Mouse (Mus musculus): ENCODE measurements at regions not wholly inside any gene's neighbourhood (a gene's known extent, or its start where the extent isn't known, plus 50 kb on each side); places are given as distances from the start of the nearest gene placed in this dataset.

DNA sequence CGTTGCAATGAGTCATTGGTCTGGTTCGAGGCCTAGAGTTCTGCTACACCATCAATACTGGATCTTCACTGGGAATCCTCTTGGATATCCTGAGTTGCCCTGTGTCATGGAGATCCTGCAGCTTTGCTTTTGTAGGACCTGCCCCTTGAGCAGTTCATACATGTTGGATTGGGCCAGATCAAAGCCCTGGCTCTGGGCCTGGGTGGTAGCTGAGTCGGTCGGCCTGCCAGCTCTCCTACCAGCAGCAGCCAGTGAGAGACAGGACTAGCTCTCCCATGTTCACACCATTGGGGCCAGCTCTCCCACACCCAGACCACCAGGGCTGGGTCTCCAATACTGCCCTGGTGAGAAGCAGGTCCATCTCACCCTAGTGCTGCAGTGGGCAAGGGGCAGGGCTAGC is 139.4 kb downstream of the Wscd1 start:
- no peak for DNase-seq (ENCODE audit: extremely low spot score, low read depth, low spot score)

DNA sequence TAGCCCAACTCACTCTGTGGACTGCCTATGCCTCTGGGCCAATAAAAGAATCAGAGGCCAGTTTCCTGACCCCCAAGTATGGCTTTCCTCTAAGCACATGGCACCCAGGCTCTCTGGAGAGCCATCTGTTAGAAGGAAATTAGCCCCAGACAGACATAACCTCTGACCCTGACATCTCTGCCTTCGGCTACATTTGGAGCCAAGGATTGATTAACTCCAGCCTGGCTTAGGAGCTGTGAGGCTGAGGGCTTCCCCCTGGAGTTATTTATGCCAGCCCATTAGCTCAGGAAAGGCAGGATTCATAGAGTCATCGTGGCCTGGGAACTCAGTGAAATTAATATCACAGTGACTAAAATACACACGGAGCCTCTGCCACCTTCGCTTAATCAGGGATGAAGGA is 137.5 kb downstream of the Wscd1 start:
- DNase-seq (ENCODE audit: extremely low spot score, low read depth, low spot score), result peak; percentile 78

DNA sequence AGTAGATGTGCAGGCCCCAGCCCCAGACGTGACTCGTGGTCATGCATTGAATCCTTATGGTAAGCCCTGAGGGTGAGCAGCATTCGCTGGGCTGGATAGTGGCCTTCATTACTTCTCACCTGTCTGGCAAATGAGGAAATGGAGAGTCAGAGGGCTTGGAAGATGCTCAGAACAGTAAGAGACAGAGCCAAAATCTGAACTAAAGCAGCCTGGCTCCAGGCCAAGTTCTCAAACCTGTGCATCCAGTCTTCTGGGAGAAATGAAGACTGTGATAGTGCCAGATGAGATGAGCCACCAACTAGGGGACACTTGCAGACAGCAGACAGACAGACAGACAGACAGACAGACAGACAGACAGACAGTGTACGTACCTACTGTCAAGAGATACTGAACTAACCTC is 137.1 kb downstream of the Wscd1 start:
- no peak for DNase-seq (ENCODE audit: extremely low spot score, low read depth, low spot score)

DNA sequence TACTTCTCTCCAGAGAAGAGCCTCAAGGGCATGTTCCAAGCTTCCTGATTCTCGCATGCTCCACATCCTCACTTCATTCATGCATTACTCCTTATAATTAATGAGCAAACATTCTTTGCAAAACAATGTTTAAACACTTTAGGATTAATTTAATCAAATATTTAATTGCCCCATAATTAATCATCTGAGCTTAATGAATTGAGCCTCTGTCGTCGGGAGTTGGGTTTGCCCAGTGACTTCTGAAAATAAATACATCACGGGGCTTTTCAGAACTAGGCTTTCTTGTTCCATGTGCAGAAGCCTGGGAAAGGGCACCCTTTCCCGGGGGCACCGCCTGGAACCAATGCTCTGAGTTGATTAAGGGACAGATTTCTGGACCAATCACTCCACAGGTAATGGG is 135.1 kb downstream of the Wscd1 start:
- DNase-seq (ENCODE audit: extremely low spot score, low read depth, low spot score), result no peak

DNA sequence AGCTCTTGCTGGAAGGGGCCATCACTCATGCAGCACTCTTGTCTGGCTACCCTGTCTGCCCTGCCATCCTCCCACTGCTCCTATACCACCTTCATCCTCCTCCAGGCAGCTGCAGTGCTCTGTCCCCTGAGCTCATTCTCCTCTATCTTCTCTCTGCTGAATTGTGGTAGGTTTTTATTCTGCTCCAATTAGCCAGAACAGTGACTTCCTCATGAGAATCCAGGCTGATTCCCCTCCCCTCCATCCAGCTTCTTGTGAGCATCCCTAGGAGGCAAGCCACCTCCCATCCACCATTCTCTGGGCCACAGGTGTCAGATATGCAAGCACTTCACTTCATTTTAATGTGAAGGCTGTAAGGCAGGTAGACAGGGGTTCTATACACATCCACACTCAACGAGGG is 132.1 kb downstream of the Wscd1 start:
- no peak for DNase-seq (ENCODE audit: extremely low spot score, low read depth, low spot score)

DNA sequence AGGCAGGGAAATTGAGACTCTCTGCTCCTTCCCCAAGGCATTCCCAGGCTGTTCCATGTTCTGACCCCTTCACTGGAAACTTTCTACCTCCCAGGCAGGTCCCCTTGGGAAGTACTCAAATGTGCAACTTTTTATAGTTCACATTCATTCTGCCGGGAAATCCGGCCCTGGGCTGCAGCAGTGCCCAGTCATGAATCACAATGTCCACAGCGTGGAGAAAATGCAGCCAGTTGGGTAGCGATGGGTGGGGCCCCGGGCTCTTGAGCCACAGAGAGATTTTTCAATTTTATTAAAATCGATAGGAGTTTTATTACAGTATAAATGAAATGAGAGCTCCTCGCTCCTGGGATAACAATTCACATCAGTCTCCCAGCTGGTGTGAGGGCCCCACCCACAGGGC is 121.6 kb downstream of the Wscd1 start:
- DNase-seq (ENCODE audit: extremely low spot score, low read depth, low spot score), result no peak

DNA sequence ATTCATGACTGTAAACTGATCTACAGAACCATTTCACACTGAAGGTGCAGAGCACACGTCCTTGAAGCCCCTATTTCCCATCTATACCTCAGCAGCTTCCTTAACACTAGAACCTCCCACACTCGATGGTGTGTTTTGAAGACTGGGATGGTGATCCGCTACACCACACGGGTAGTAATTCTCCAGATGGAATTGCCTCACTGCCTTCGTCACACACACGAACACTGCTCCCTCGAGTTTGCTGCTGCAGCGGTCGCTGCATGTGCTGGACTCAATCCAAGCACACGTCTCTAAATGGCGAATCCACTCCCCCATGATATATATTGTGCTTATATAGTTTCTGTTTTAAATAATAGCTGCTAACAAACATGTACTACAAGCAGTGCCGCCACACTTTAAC is 117.0 kb downstream of the Wscd1 start:
- no peak for DNase-seq (ENCODE audit: extremely low spot score, low read depth, low spot score)

DNA sequence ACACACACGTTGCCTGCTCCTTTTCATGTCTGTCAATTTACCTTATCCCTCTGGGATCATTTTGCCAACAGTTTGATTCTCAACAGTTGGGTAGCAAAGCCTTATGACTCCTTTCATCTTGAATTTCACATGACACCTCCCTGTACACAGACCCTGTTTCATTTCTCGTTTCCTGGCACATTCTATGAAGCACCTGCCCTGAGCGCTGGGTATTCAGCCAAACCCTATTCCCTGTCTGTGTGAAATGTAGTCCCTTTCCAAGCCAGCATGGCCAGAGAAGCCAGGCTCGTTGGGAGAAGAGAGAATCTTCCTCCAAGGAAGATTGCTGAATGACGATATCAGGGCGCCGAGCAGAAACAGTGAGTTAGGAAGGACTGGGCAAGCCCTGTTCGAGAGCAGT is 108.2 kb downstream of the Wscd1 start:
- DNase-seq (ENCODE audit: extremely low spot score, low read depth, low spot score), result no peak

DNA sequence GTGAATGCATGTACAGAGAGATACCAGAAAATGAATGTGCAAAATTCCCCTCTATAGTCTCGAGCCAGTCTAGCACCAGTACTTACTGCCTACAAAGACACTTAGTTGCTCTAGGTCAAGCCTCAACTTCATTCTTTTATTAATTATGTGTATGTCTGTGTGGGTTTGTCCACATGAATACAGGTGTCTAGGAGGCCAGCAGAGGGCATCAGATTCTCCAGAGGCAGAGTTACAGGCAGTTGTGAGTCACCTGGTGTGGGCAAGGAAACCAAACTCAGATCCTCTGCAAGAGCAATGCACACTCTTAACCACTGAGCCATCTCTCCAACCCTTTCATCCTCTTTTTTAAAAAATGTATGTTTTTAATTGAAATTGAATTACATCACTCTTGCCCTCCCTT is 105.8 kb downstream of the Wscd1 start:
- DNase-seq (ENCODE audit: extremely low spot score, low read depth, low spot score), result no peak

DNA sequence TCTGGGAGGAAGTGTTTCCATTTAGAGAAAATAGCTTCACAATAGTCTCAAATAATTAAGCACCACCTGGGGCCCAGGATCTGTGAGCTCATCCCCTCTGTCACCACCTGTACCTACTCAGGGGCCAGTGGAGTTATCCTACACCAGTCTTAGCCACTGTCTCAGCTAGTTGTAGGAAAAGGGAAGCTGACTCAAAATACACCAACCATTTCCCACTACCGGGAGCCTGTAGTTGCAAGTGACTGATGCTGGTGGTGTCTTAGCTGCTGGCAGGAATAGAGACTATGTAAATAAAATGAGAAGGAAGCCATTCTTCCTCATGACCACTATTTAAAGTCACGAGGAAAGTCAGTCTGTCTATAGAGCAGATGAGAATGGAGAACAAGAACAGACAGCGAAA is 105.3 kb downstream of the Wscd1 start:
- DNase-seq (ENCODE audit: extremely low spot score, low read depth, low spot score), result no peak

DNA sequence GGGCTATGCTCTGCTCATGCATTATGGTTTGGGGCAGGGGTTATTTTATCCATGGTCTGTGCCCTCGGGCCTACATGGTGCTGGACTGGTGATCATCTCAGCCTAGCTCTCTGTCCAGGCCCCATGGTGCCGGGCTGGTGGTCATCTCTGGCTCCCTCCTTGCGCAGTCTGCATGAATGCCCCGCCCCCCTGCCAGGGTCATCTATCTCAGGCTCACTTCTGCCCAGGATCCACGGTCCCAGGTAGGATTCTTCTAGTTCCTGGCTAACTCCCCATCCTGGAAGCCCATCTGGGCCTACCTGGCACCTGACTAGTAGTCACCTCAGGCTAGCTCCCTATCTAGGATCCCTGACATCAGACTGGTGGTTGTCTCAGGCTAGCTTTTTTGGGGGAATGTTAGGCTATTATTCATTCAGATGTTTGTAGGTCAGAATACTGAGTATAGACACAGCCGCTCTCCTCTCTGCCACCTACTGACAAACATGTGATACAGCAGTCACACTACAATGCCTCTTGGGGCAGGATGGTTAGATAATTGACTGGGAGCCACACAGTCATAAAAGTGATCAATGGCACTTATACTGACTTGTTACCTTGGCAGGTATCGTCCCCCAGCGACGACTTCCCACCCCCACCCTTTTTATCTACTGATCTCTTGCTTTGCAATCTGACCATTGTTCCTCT is 98.1 kb downstream of the Wscd1 start:
- DNase-seq (ENCODE audit: extremely low spot score, low read depth, low spot score), result no peak

DNA sequence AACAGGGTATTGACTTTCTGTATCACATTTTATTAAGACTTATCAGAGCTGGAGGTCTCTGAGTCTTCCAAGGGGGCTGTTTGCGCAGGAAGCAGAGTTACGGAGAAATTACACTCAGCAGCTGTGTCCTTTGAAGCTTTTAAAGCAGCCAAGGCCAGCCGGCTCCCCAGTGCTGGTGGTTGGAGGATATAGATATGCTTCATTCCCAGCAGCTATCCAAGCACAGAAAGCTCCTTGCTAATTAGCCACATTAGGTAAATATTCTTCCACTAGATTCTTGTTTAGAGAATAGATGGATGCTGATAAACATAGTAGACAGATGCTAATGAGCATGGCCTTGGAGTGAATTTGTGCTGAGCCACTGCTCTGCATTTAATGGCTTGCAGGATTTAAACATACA is 96.8 kb downstream of the Wscd1 start:
- DNase-seq (ENCODE audit: extremely low spot score, low read depth, low spot score), result no peak

DNA sequence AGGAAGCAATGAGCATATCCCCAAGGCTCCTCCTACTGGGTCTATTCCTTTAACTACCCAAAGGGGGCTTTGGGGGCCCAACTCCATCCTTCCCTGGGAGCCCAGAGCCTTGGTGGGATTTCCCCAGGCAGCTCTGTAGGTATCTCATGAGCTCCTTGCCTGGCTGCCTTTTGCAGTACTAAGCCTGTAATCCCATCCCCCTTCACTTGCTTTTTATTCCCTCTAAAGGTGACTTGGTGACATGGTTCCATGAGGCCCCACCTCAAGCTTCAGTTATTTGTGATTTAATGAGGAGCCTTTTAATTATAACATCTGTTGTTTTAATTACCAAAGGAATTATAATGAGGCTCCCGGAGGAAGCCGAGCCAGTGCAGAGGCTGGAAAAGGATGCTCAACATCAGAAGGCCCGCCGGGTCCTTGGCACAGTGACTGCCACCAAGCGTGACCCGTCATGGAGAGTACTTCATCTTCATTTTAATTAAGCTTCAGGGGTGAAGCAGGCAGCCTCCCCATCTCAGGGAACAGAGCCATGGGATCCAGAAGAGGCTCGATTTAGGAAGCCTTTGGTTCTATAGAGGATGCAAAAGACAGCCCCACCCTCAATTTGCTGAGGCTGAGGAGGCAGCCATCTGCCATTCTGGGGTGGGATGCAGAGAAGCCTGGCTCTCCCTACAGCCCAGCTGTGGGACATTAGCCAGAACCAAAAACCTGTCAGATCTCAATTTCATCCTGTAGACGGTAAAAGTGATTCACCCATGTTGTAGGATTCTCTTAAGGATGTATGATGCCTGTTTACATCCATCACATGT is 91.1 kb downstream of the Wscd1 start:
- no peak for DNase-seq (ENCODE audit: extremely low spot score, low read depth, low spot score)
